Mouse (Mus musculus) forebrain, postnatal 0 days (tissue): ENCODE measurements at regions not wholly inside any gene's neighbourhood (a gene's known extent, or its start where the extent isn't known, plus 50 kb on each side); places are given as distances from the start of the nearest gene placed in this dataset.
"Not testable (repeated sequence)": the region's sequence is repeated elsewhere in the genome, so short reads cannot be mapped to it uniquely, and the experiment has no call there.

ENCODE experiments used
- ATAC-seq: fragments of 200-750 bp; cut with Nextera tagmentation; 2 replicates; pipeline ENCODE4 v1.8.0; 2017; ENCODE audit warnings: mild to moderate bottlenecking, moderate library complexity
- DNase-seq: peaks from one replicate; pipeline ENCODE4 v3.0.0-alpha.2; 2015
- H3K27ac ChIP-seq: fragments of 300-500 bp; sonication (generic); 2 replicates; pipeline ENCODE4 v1.5.1; 2014; ENCODE audit warnings: low read depth, mild to moderate bottlenecking, antibody characterized with exemption, low read length, moderate library complexity, mixed read lengths
- H3K27me3 ChIP-seq: fragments of 300-500 bp; sonication (generic); 2 replicates; pipeline ENCODE4 v1.6.1; 2014; ENCODE audit warnings: mild to moderate bottlenecking, low read length, mixed read lengths; ENCODE audit not compliant: insufficient read depth
- H3K36me3 ChIP-seq: fragments of 300-500 bp; sonication (generic); 2 replicates; pipeline ENCODE4 v1.6.1; 2014; ENCODE audit warnings: mild to moderate bottlenecking, moderate library complexity; ENCODE audit not compliant: insufficient read depth
- H3K4me1 ChIP-seq: fragments of 300-500 bp; sonication (generic); 2 replicates; pipeline ENCODE4 v1.6.1; 2014; ENCODE audit warnings: antibody characterized with exemption; ENCODE audit not compliant: insufficient read depth
- H3K4me2 ChIP-seq: fragments of 300-500 bp; sonication (generic); 2 replicates; pipeline ENCODE4 v1.6.1; 2014; ENCODE audit warnings: low read depth, mild to moderate bottlenecking, moderate library complexity
- H3K4me3 ChIP-seq: fragments of 300-500 bp; sonication (generic); 2 replicates; pipeline ENCODE4 v1.5.1; 2014; ENCODE audit warnings: low read depth, low read length, mixed read lengths
- H3K9ac ChIP-seq: fragments of 300-500 bp; sonication (generic); 2 replicates; pipeline ENCODE4 v1.6.1; 2014; ENCODE audit warnings: mild to moderate bottlenecking
- H3K9me3 ChIP-seq: fragments of 300-500 bp; sonication (generic); 2 replicates; pipeline ENCODE4 v1.6.1; 2016; ENCODE audit warnings: low read length
- CTCF ChIP-seq: sonication (generic); IDR thresholded peaks from 2 replicates; pipeline ENCODE4 v1.5.1; 2016; ENCODE audit warnings: antibody characterized with exemption, control low read depth, low read depth
- WGBS: fragments of 180-500 bp; shearing (Covaris S2); extraction: QIAGEN DNeasy Blood & Tissue Kit; methylation state at CpG from one replicate; pipeline ENCODE4 v1.1.7; 2014; 5-methylcytosine and 5-hydroxymethylcytosine counted together

DNA sequence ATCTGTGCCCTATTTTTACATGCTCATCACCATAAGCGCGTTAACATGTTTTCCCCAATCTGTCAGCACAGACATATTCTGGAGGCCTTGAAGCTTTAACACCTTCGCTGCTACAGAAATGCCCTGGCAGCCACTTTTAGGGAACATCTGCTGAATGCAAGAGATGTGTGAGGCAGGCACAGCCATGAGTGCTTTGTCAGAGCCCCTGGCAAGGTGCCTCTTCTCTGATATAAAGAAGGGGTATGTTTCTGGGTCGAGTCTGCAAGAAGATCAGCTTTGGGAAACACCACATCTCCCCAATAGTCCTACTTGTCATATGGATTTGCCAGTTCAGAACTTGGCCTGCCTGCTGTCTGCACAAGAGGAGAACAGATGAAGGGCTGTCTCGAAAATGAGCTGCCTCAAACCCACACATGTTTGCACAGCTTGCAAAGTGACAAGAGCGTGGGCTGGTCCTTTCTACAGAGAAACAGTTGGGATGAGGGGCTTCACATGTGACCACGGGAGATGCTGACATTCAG is 1263.3 kb upstream of the Klhl29 start:
- TF ChIP-seq CTCF: no peak
- WGBS: 38% methylated on average over 7 of the region's 7 CpGs
- H3K4me2 ChIP-seq: no peak overlapping the region
- H3K9me3 ChIP-seq: no peaks in the 10 kb centered on the region
- no peaks in the 10 kb centered on the region; the same call in 1 of the 2 replicates for H3K4me1 ChIP-seq
- no peak overlapping the region for H3K9ac ChIP-seq
- H3K4me3 ChIP-seq: no peak overlapping the region
- ATAC-seq: peak; percentile 93
- peak; percentile 93 for DNase-seq
- H3K36me3 ChIP-seq: no peaks in the 10 kb centered on the region
- H3K27me3 ChIP-seq: no peaks in the 10 kb centered on the region
- H3K27ac ChIP-seq: peak overlapping the region; percentile 62

DNA sequence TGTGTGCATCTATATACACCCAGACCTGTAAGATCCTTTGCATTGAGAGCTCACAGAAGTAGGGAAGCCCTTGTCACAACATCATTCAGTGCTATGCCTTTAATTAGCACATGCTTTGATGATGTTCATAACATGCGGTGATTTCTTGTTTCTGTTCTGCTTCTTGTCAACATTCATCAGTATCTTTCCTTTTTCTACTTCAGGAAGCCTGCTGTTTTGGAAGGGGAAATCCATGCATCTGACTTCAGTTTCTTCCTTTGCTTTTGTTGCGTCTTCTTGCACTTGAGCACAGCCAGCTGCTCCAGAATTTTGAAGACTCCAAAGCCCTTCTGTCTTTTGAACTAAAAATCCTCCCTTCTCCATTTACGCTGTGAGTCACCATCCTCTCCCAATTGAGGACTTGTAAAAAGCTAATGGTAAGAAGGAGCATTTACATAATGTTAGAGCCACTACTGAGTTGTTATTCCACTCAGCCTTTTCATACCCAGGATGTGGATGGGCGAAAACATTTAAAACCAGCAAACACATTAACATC is 1262.4 kb upstream of the Klhl29 start:
- DNase-seq (peak; percentile 63), ATAC-seq (peak; percentile 8; the same call in 1 of the 2 replicates)
- 29% methylated on average over 4 of the region's 4 CpGs for WGBS
- Histone ChIP-seq H3K27ac (peak overlapping the region; percentile 17; the same call in 1 of the 2 replicates), H3K4me2 (no peak overlapping the region), H3K4me3 (no peak overlapping the region), H3K36me3 (no peaks in the 10 kb centered on the region), H3K27me3 (no peaks in the 10 kb centered on the region), H3K4me1 (no peaks in the 10 kb centered on the region; the same call in 1 of the 2 replicates), H3K9me3 (no peaks in the 10 kb centered on the region), H3K9ac (no peak overlapping the region)
- TF ChIP-seq CTCF: no peak

DNA sequence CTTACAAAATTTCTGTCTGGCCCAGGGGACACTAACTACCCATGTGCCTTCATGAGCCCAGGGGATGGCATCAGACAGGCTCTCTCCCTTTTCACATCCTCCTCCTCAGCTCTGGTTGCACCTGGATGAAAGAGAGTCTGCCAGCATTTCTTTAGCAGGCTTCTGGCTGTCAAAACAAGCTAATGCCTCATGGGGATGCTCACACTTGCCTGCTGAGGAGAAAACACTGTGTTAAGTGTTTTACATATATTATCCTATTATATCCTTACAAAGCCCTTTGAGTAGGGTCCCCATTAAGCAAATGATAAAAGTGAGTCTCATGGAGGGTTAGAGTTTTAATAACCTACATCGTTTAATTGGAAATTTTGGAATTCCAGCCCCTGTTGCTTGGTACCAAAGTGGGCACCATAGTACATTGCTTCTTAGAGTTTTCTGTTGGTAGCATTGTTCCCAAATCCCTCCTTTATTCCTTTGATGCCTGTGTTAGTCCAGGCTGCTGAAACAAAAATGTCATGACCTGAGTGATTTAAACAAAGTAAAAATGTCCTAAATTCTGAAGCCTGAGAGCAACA is 1247.2 kb upstream of the Klhl29 start:
- no peak overlapping the region for H3K27ac ChIP-seq
- peak; percentile 74; the same call in 1 of the 2 replicates for ATAC-seq
- no peaks in the 10 kb centered on the region for H3K36me3 ChIP-seq
- 2% methylated on average over 1 of the region's 1 CpGs for WGBS
- peak; percentile 24 for DNase-seq
- no peaks in the 10 kb centered on the region for H3K9me3 ChIP-seq
- H3K27me3 ChIP-seq: no peaks in the 10 kb centered on the region
- H3K4me3 ChIP-seq: no peak overlapping the region
- H3K9ac ChIP-seq: no peak overlapping the region
- TF ChIP-seq CTCF: no peak
- no peaks in the 10 kb centered on the region for H3K4me1 ChIP-seq
- H3K4me2 ChIP-seq: no peak overlapping the region

DNA sequence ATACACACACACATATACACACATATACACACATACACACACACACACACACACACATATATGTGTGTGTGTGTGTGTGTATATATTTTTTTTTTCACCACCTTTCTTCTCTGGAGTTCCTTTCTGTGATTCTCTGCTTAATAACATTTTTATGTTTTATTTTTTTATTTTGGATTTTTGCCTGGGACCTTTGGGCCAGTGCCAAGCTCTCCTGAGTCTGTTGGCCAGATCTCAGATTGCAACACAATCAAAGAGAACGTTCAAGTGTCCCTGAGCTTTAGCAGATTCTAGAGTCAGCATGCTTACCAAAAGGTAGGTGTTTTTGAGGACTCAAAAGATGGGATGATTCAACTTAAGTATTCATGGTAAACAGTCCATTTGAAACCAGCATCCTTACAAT is 1225.6 kb upstream of the Klhl29 start:
- no peak for TF ChIP-seq CTCF
- H3K9ac ChIP-seq: no peak overlapping the region
- no peaks in the 10 kb centered on the region for H3K36me3 ChIP-seq
- 40% methylated on average over 1 of the region's 1 CpGs for WGBS
- no peaks in the 10 kb centered on the region for H3K27me3 ChIP-seq
- no peak overlapping the region for H3K4me3 ChIP-seq
- ATAC-seq: no peak
- no peak overlapping the region for H3K4me2 ChIP-seq
- no peak overlapping the region for H3K27ac ChIP-seq
- H3K4me1 ChIP-seq: no peaks in the 10 kb centered on the region
- no peak for DNase-seq
- H3K9me3 ChIP-seq: no peaks in the 10 kb centered on the region

DNA sequence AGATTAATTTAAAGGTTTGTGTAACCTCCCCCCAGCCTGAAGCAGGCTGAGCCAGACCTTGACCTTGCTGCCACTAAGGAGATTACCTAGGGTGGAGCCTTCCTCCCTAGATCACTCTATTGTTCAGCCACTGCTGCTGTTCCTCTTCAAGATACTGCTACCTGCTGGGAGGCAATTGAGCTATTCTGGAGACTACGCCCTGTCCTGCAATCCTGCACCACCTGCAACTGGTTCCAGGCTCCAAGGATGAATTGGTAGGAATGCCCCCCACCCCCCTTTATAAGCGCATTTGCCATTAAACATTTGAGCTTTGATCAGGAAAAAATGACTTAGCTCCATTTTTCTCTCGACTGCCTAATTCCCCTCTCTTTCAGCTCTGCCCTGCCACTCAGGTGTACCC is 1220.0 kb upstream of the Klhl29 start:
- H3K27ac ChIP-seq, ATAC-seq, H3K9ac ChIP-seq, H3K9me3 ChIP-seq, H3K36me3 ChIP-seq, H3K27me3 ChIP-seq, DNase-seq, H3K4me1 ChIP-seq, H3K4me3 ChIP-seq, H3K4me2 ChIP-seq: not testable (repeated sequence)
- WGBS: 51% methylated on average over 3 of the region's 3 CpGs

DNA sequence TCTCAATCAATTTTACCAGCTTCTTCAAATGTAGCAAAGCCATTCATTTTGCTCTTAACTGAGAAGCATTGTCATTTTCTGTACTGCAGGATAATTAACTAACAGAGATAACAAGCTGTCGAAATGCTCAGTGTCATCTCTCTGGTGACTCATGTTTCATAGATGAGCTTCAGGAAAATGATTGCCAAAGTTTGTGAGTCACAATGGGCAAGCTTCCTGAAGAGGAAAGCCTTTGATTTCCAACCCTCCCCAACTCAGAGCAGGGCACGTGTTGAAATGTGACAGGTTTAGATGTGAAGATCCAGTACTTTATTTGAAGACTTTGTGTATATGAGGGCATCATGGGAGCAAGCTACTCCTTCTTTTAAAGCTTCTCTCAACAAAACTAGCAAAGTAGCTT is 1214.7 kb upstream of the Klhl29 start:
- no peak overlapping the region for H3K27ac ChIP-seq
- H3K4me3 ChIP-seq: no peak overlapping the region
- TF ChIP-seq CTCF: no peak
- no peak overlapping the region for H3K9ac ChIP-seq
- no peaks in the 10 kb centered on the region for H3K36me3 ChIP-seq
- ATAC-seq (peak; percentile 25; the same call in 1 of the 2 replicates), DNase-seq (peak; percentile 27)
- H3K27me3 ChIP-seq: no peaks in the 10 kb centered on the region
- no peaks in the 10 kb centered on the region for H3K9me3 ChIP-seq
- no peak overlapping the region for H3K4me2 ChIP-seq
- H3K4me1 ChIP-seq: no peaks in the 10 kb centered on the region
- WGBS: 55% methylated on average over 2 of the region's 2 CpGs

DNA sequence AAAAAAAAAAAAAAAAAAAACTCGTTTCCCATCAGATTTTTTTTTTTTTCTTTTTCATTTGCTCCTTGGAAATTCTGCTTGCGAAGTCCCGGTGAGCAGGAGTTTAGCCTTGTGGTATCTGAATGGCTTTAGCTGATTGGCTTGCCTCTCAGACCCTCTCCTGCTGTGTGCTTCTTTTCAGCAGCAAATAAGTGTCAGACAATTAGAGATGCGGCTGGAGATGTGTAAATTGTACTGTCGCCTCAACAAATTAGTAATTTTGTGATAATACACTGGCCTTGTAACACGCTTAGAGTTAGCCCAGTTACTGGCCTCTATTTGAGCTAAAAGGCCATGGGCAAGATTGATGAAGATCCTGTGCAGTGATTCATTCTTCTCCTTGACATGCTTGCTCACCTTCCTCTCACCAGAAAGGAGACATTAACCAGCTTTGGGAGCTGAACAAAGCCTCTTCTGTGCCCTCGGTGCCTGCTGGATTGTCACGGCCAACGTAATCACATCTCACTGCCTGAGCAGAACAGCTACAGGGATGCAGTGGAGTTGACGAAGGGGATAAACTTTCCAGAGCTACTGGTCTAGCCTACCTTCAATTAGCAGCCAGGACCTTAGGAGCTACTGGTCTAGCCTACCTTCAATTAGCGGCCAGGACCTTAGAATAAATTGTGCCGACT is 1212.7 kb upstream of the Klhl29 start:
- no peak overlapping the region for H3K9ac ChIP-seq
- no peaks in the 10 kb centered on the region for H3K4me1 ChIP-seq
- H3K36me3 ChIP-seq: no peaks in the 10 kb centered on the region
- no peak overlapping the region for H3K4me3 ChIP-seq
- no peak overlapping the region for H3K27ac ChIP-seq
- no peaks in the 10 kb centered on the region for H3K27me3 ChIP-seq
- 20% methylated on average over 12 of the region's 12 CpGs for WGBS
- DNase-seq (no peak), ATAC-seq (0 out of 2 replicates have a peak, but pooled peaks have one; percentile 48)
- no peak overlapping the region for H3K4me2 ChIP-seq
- no peaks in the 10 kb centered on the region for H3K9me3 ChIP-seq
- no peak for TF ChIP-seq CTCF
